Mouse (Mus musculus): ENCODE data around the gene 2210407C18Rik.

GRCm38 (mm10) chr11:58594814-58595213 lies 21.1 kb downstream of the 2210407C18Rik start, which contains the start of gene Olfr324:
- TF ChIP-seq CTCF (IDR thresholded peaks at IDR 0.05; ENCODE audit: control insufficient read depth, insufficient read depth, insufficient read length) (no peak), CEBPB (IDR thresholded peaks at IDR 0.05; ENCODE audit: low read depth) (no peak), USF1 (IDR thresholded peaks at IDR 0.05; ENCODE audit: low read depth) (no peak), MAX (IDR thresholded peaks at IDR 0.05) (no peak), MYOD1 (IDR thresholded peaks at IDR 0.05; ENCODE audit: control insufficient read depth, insufficient read length, low read depth) (no peak), MYOG (IDR thresholded peaks at IDR 0.05; ENCODE audit: control insufficient read depth, extremely low read depth, insufficient read length) (no peak)

Measured in C2C12 (cell line).